Mouse (Mus musculus) thymus, adult 2 months (tissue): ENCODE results near the gene Pla2g15.

ENCODE experiments used
- CTCF ChIP-seq: fragments of 200-500 bp; IDR thresholded peaks from 2 replicates; pipeline ENCODE4 v1.5.1; 2012; ENCODE audit warnings: mild to moderate bottlenecking, control low read depth, low read length, moderate library complexity, borderline replicate concordance; ENCODE audit not compliant: control insufficient read depth, poor library complexity, insufficient read depth; ENCODE audit errors: extremely low read depth
- POLR2A ChIP-seq: fragments of 200-500 bp; IDR thresholded peaks from 2 replicates; pipeline ENCODE4 v1.6.1; 2012; ENCODE audit warnings: mild to moderate bottlenecking, low read length, control low read depth, moderate library complexity; ENCODE audit not compliant: control insufficient read depth, poor library complexity, insufficient read depth; ENCODE audit errors: extremely low read depth

- TF ChIP-seq POLR2A (no peak), CTCF (no peak)
Observed at GRCm38 (mm10) chr8:106132356-106132755, 17.8 kb upstream of the Pla2g15 start.
